ENCODE assay signal across 24 mouse cellular contexts in the genomic region with DNA sequence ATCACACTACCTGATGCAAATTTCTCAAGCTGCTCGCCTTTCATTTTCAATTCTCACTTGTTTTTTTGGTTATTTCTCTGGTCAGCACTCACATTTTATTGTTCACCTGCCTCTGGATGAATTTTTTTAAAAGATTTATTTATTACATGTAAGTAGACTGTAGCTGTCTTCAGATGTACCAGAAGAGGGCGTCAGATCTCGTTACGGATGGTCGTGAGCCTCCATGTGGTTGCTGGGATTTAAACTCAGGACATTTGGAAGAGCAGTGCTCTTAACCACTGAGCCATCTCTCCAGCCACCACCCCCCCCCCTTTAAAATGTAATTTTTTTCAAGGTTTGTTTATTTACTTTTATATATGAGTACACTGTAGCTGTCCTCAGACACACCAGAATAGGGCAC. TPM values are rescaled to one million over a fixed set of nuclear protein-coding genes. Genes with fewer than 3 reads are reported as not detected.
DNase-seq lines count a peak whose midpoint lies in the region; ATAC-seq and TF ChIP-seq lines count a peak whose summit lies in the region.
"Had no signal": no experiment of that assay in that cellular context is flagged by ENCODE, and none has a peak within 500 bp of the region (broad histone marks: within the 10 kb centered on the region; RNA-seq: fewer than 3 reads in every experiment).

No protein-coding gene starts in this region.

- H3K9me3 ChIP-seq in heart, embryonic 11.5 days (replicated peaks; ENCODE audit: control insufficient read depth, low read length): no peaks in the 10 kb centered on the region
- no peaks in the 10 kb centered on the region for H3K9me3 ChIP-seq in liver, embryonic 14.5 days (ENCODE audit: control insufficient read depth, low read length)
- H3K9me3 ChIP-seq in CH12.LX (replicated peaks; ENCODE audit: low read length): no peaks in the 10 kb centered on the region
- H3K9me3 ChIP-seq: forebrain, embryonic 12.5 days; heart, embryonic 12.5 days; hindbrain, embryonic 15.5 days; liver, embryonic 13.5 days had no signal

- TF ChIP-seq POLR2A in heart, adult 2 months (IDR thresholded peaks at IDR 0.05; ENCODE audit: insufficient read depth, low read depth, low read length): no peak
- no peak for TF ChIP-seq POLR2A in CH12.LX (IDR thresholded peaks at IDR 0.05; ENCODE audit: low read depth, low read length)

- in situ Hi-C loops in CH12.LX (cut with MboI; ENCODE audit: low pct_ligation_motif_present, low pct_unique_long_range_greater_than_20kb, low sequenced_read_pairs): loop anchor here (5.0 kb wide), 3 partner anchors 112 to 323 kb away; no protein-coding TSS in a partner anchor
- in situ Hi-C loops in Patski (cut with MboI; ENCODE audit: low pct_unique_long_range_greater_than_20kb): loop anchor here (5.0 kb wide), 2 partner anchors 103 to 328 kb away; no protein-coding TSS in a partner anchor

- no peak for DNase-seq in heart, adult 2 months
- no peak for DNase-seq in liver, embryonic 14.5 days (ENCODE audit: low read depth in 3 of 3, low spot score in 3 of 3)
- DNase-seq in liver (no peak), CH12.LX (ENCODE audit: extremely low read depth) (no peak), Patski (ENCODE audit: low read depth, low spot score) (no peak)
- DNase-seq in c-Kit-positive CD71-positive TER-119-positive erythroid progenitor cells, embryonic 14.5 days (ENCODE audit: low spot score): no peak
- DNase-seq: adrenal gland, postnatal 25 days; cerebellum, adult 18-20 months; gastrocnemius, postnatal 25 days; kidney, adult 18-20 months; kidney, postnatal 36 days; liver, embryonic 13.5 days; lung, postnatal 10 days; right cerebral cortex, postnatal 14 days had no signal

- POLR2A ChIA-PET in Patski (lab: Charles Lee): interaction anchor here (1.1 to 1.5 kb wide), 2 partner anchors 17 to 108 kb away, joined by 5 to 11 read pairs; no protein-coding TSS in a partner anchor

- H3K4me2 ChIP-seq in heart, embryonic 11.5 days: no peak overlapping the region
- H3K4me2 ChIP-seq in liver, embryonic 14.5 days (ENCODE audit: low read depth): no peak overlapping the region
- no peak overlapping the region for H3K4me2 ChIP-seq in CH12.LX (ENCODE audit: insufficient read depth, low read depth, poor library complexity, severe bottlenecking)
- H3K4me2 ChIP-seq: forebrain, embryonic 12.5 days; heart, embryonic 12.5 days; hindbrain, embryonic 15.5 days; liver, embryonic 13.5 days had no signal

- H3K36me3 ChIP-seq in heart, adult 2 months (ENCODE audit: control insufficient read depth, insufficient read depth, low read length): no peaks in the 10 kb centered on the region
- H3K36me3 ChIP-seq in heart, embryonic 11.5 days (ENCODE audit: control insufficient read depth, insufficient read depth, low read length): peaks cover 5% of the 10 kb centered on the region; the same call in 1 of the 2 replicates
- H3K36me3 ChIP-seq in liver, embryonic 14.5 days (replicated peaks; ENCODE audit: control insufficient read depth, insufficient read depth, low read depth): peaks cover 6% of the 10 kb centered on the region
- H3K36me3 ChIP-seq in CH12.LX (replicated peaks in 1 of 2; ENCODE audit: control insufficient read depth in 1 of 2, insufficient read depth in 1 of 2, low read length in 1 of 2): peaks cover 14 to 40% of the 10 kb centered on the region in 2 experiments

- dilution Hi-C loops in CH12.LX (cut with MboI; ENCODE audit: extremely low pct_ligation_motif_present, extremely low pct_unique_long_range_greater_than_20kb, low sequenced_read_pairs): no loop called here

- no peak overlapping the region for H3K27ac ChIP-seq in heart, adult 2 months
- no peak overlapping the region for H3K27ac ChIP-seq in heart, embryonic 11.5 days (ENCODE audit: low read depth, low read length)
- no peak overlapping the region for H3K27ac ChIP-seq in liver, embryonic 14.5 days
- no peak overlapping the region for H3K27ac ChIP-seq in CH12.LX (ENCODE audit: insufficient read depth, low read depth)
- H3K27ac ChIP-seq: forebrain, embryonic 12.5 days; hindbrain, embryonic 15.5 days; liver, embryonic 13.5 days had no signal

- TF ChIP-seq EP300 in heart, adult 2 months (IDR thresholded peaks at IDR 0.05; ENCODE audit: insufficient read depth, low read depth, low read length): no peak
- no peak for TF ChIP-seq EP300 in liver, embryonic 14.5 days (IDR thresholded peaks at IDR 0.05; ENCODE audit: low read depth)
- TF ChIP-seq EP300 in CH12.LX (IDR thresholded peaks at IDR 0.05; ENCODE audit: low read length): no peak

- H3K27me3 ChIP-seq in heart, adult 2 months (ENCODE audit: control insufficient read depth, insufficient read depth, low read length): no peaks in the 10 kb centered on the region
- H3K27me3 ChIP-seq in heart, embryonic 11.5 days (ENCODE audit: control insufficient read depth, insufficient read depth, low read length): no peaks in the 10 kb centered on the region
- H3K27me3 ChIP-seq in liver, embryonic 14.5 days (ENCODE audit: control insufficient read depth, insufficient read depth, low read length): no peaks in the 10 kb centered on the region
- H3K27me3 ChIP-seq in CH12.LX (replicated peaks): no peaks in the 10 kb centered on the region
- H3K27me3 ChIP-seq in Patski: no peaks in the 10 kb centered on the region
- H3K27me3 ChIP-seq: forebrain, embryonic 12.5 days; heart, embryonic 12.5 days; hindbrain, embryonic 15.5 days; liver, embryonic 13.5 days had no signal

- TF ChIP-seq RAD21 in CH12.LX (IDR thresholded peaks at IDR 0.05; ENCODE audit: low read depth, low read length): peak; percentile 3

- H3K4me1 ChIP-seq in heart, adult 2 months (ENCODE audit: control insufficient read depth, insufficient read depth, low read length): peaks cover 1% of the 10 kb centered on the region
- H3K4me1 ChIP-seq in heart, embryonic 11.5 days (ENCODE audit: control insufficient read depth, insufficient read depth, low read length): peaks cover 11% of the 10 kb centered on the region; the same call in 1 of the 2 replicates
- H3K4me1 ChIP-seq in liver, embryonic 14.5 days (replicated peaks; ENCODE audit: control insufficient read depth in 2 of 2, insufficient read depth in 2 of 2, low read length in 1 of 2): peaks cover 0 to 2% of the 10 kb centered on the region in 2 experiments; a peak in 1 of 4 replicates
- peaks cover 2 to 17% of the 10 kb centered on the region in 2 experiments; a peak in 3 of 4 replicates for H3K4me1 ChIP-seq in CH12.LX (ENCODE audit: control insufficient read depth in 1 of 2, insufficient read depth in 2 of 2)

- peak; percentile 39 for TF ChIP-seq CTCF in heart, adult 2 months (IDR thresholded peaks at IDR 0.05)
- TF ChIP-seq CTCF in liver, embryonic 14.5 days (IDR thresholded peaks at IDR 0.05; ENCODE audit: low read depth): 0 out of 2 replicates have a peak, but pooled peaks have one; percentile 20
- peak in 1 of 2 experiments; percentile 41; a peak in 2 of 4 replicates for TF ChIP-seq CTCF in CH12.LX (conservative IDR thresholded peaks at IDR 0.05 in 1 of 2, IDR thresholded peaks at IDR 0.05 in 1 of 2; ENCODE audit: low read depth in 2 of 2, low read length in 2 of 2)
- TF ChIP-seq CTCF in Patski (IDR thresholded peaks at IDR 0.05): peak; percentile 68

- CTCF ChIA-PET in Patski (lab: Charles Lee): interaction anchor here (0.9 to 5.0 kb wide), 25 partner anchors 10 to 330 kb away, joined by 3 to 31 read pairs (median 5); partner anchors contain the start of genes Bdh2, Cisd2, Manba and Ube2d3

- no peak overlapping the region for H3K9ac ChIP-seq in heart, adult 2 months (ENCODE audit: low read depth, low read length)
- H3K9ac ChIP-seq in heart, embryonic 11.5 days (ENCODE audit: low read depth, low read length): no peak overlapping the region
- no peak overlapping the region for H3K9ac ChIP-seq in liver, embryonic 14.5 days (replicated peaks)
- no peak overlapping the region for H3K9ac ChIP-seq in CH12.LX (ENCODE audit: insufficient read depth, low read depth)
- H3K9ac ChIP-seq: forebrain, embryonic 12.5 days; hindbrain, embryonic 15.5 days; liver, embryonic 13.5 days had no signal

- WGBS in heart, adult 2 months: 58% methylated on average over 5 of the region's 5 CpGs
- 65% methylated on average over 5 of the region's 5 CpGs for WGBS in heart, embryonic 11.5 days (ENCODE audit: insufficient replicate concordance)
- 63% methylated on average over 5 of the region's 5 CpGs for WGBS in liver, embryonic 14.5 days (ENCODE audit: insufficient replicate concordance)

- no peak for ATAC-seq in heart, embryonic 11.5 days (replicated peaks; ENCODE audit: insufficient number of reproducible peaks, low FRiP score, low TSS enrichment)
- ATAC-seq in liver, embryonic 14.5 days (ENCODE audit: insufficient read depth): no peak
- ATAC-seq in Patski: no peak
- no peak for ATAC-seq in megakaryocyte, adult 5-6 weeks (ENCODE audit: poor library complexity, severe bottlenecking)
- ATAC-seq: midbrain, embryonic 16.5 days had no signal

- H3K79me2 ChIP-seq in heart, adult 2 months (replicated peaks; ENCODE audit: control insufficient read depth, insufficient read depth, low read length): no peaks in the 10 kb centered on the region
- peaks cover 2% of the 10 kb centered on the region; the same call in 1 of the 2 replicates for H3K79me2 ChIP-seq in CH12.LX (replicated peaks; ENCODE audit: control insufficient read depth, extremely low read depth, insufficient read depth, poor library complexity, severe bottlenecking)

- intact Hi-C loops in heart, adult 2 months (cut with DNase I): loop anchor here (2.0 to 5.0 kb wide), 7 partner anchors 19 to 327 kb away; partner anchors contain the start of genes Bdh2, Cisd2 and Manba

- H3K4me3 ChIP-seq in heart, adult 2 months: no peak overlapping the region
- no peak overlapping the region for H3K4me3 ChIP-seq in heart, embryonic 11.5 days (ENCODE audit: low read depth, low read length)
- H3K4me3 ChIP-seq in liver, embryonic 14.5 days (ENCODE audit: insufficient read depth in 1 of 2, low read depth in 2 of 2, low read length in 2 of 2): no peak overlapping the region
- H3K4me3 ChIP-seq in CH12.LX (replicated peaks in 1 of 3; ENCODE audit: low read depth in 2 of 3, low read length in 2 of 3, poor library complexity in 1 of 3): no peak overlapping the region
- H3K4me3 ChIP-seq: forebrain, embryonic 12.5 days; heart, embryonic 12.5 days; hindbrain, embryonic 15.5 days; liver, embryonic 13.5 days had no signal

RNA-seq across cellular contexts. Expression of gene Cisd2, which starts 19.9 kb away (rescaled TPM):
- 10 to 100 TPM; 47.1 to 55.0 TPM for total RNA-seq in heart, adult 2 months (2021)
- 20.6 and 31.4 TPM in 2 replicates for polyA plus RNA-seq in heart, adult 2 months (2012; rRNA removed)
- 54.9 and 59.2 TPM in 2 replicates for polyA plus RNA-seq in heart, embryonic 11.5 days (2014; fragmentation: Nextera tagmentation; extraction: Ambion mirVana)
- polyA plus RNA-seq in liver, embryonic 14.5 days (2012; rRNA removed): 10.3 and 16.5 TPM in 2 replicates
- polyA plus RNA-seq in liver, embryonic 14.5 days (2014; fragmentation: Nextera tagmentation; extraction: Ambion mirVana): 22.3 and 23.8 TPM in 2 replicates
- total RNA-seq in CH12.LX (2012; rRNA removed) (36.4 and 39.4 TPM in 2 replicates), CH12.LX (2014; rRNA removed) (62.0 and 70.8 TPM in 2 replicates)
- polyA plus RNA-seq in CH12.LX (2012; ENCODE audit: insufficient read length, low read depth) (58.2 and 65.5 TPM in 2 replicates), Patski (2021) (37.6 TPM)
- 51.2 and 52.0 TPM in 2 replicates for total RNA-seq in megakaryocyte, adult 5-6 weeks (2015)
- 25.0 and 27.9 TPM in 2 replicates for total RNA-seq in megakaryocyte, adult 5-6 weeks (2017)

RNA-seq across cellular contexts. Expression of gene Ube2d3, which starts 34.1 kb away (rescaled TPM):
- total RNA-seq in heart, adult 2 months (2021): 100 to 1,000 TPM; 357 to 416 TPM
- 285 and 532 TPM in 2 replicates for polyA plus RNA-seq in heart, adult 2 months (2012; rRNA removed)
- 497 and 511 TPM in 2 replicates for polyA plus RNA-seq in heart, embryonic 11.5 days (2014; fragmentation: Nextera tagmentation; extraction: Ambion mirVana)
- 104 and 112 TPM in 2 replicates for polyA plus RNA-seq in liver, embryonic 14.5 days (2012; rRNA removed)
- polyA plus RNA-seq in liver, embryonic 14.5 days (2014; fragmentation: Nextera tagmentation; extraction: Ambion mirVana): 246 and 266 TPM in 2 replicates
- 590 and 839 TPM in 2 replicates for total RNA-seq in CH12.LX (2012; rRNA removed)
- 1,791 and 1,803 TPM in 2 replicates for total RNA-seq in CH12.LX (2014; rRNA removed)
- 1,178 and 1,222 TPM in 2 replicates for polyA plus RNA-seq in CH12.LX (2012; ENCODE audit: insufficient read length, low read depth)
- 431 TPM for polyA plus RNA-seq in Patski (2021)
- 591 and 690 TPM in 2 replicates for total RNA-seq in megakaryocyte, adult 5-6 weeks (2015)
- total RNA-seq in megakaryocyte, adult 5-6 weeks (2017): 864 and 938 TPM in 2 replicates

RNA-seq across cellular contexts. Expression of gene Slc9b1, which starts 56.0 kb away (rescaled TPM):
- under 1 TPM in 1 of 2 experiments, not detected in 1; 0.29 TPM for total RNA-seq in heart, adult 2 months (2021)
- polyA plus RNA-seq in heart, adult 2 months (2012; rRNA removed): 0.04 TPM in 1 of 2 replicates, not detected in the other
- 0.17 TPM in 1 of 2 replicates, not detected in the other for polyA plus RNA-seq in heart, embryonic 11.5 days (2014; fragmentation: Nextera tagmentation; extraction: Ambion mirVana)
- 0.03 TPM in 2 replicates for polyA plus RNA-seq in liver, embryonic 14.5 days (2012; rRNA removed)
- not detected in 2 replicates for polyA plus RNA-seq in liver, embryonic 14.5 days (2014; fragmentation: Nextera tagmentation; extraction: Ambion mirVana)
- 1.3 and 1.9 TPM in 2 replicates for total RNA-seq in CH12.LX (2012; rRNA removed)
- total RNA-seq in CH12.LX (2014; rRNA removed): 2.3 and 2.7 TPM in 2 replicates
- 2.3 and 3.1 TPM in 2 replicates for polyA plus RNA-seq in CH12.LX (2012; ENCODE audit: insufficient read length, low read depth)
- not detected for polyA plus RNA-seq in Patski (2021)
- total RNA-seq in megakaryocyte, adult 5-6 weeks (2015): not detected in 2 replicates
- not detected in 2 replicates for total RNA-seq in megakaryocyte, adult 5-6 weeks (2017)
- total RNA-seq: gastrocnemius, postnatal 25 days; megakaryocyte-erythroid progenitor cell, adult 5-6 weeks; neutrophil, adult 5-6 weeks had no signal
- polyA plus RNA-seq: heart, embryonic 12.5 days; hindbrain, embryonic 15.5 days; liver, embryonic 13.5 days; spleen, adult 2 months; stomach, embryonic 14.5 days had no signal
